Mouse (Mus musculus) embryonic facial prominence, embryonic 14.5 days (tissue): ENCODE measurements around the gene Spsb3. TPM values are rescaled to one million over a fixed set of nuclear protein-coding genes. Genes with fewer than 3 reads are reported as not detected.
A peak's percentile ranks its signal among the peaks of the same experiment; 100 is the strongest.

ENCODE experiments used
- ATAC-seq: fragments of 200-750 bp; cut with Nextera tagmentation; 2 replicates; pipeline ENCODE4 v1.8.0; 2017; ENCODE audit warnings: low read depth, moderate number of reproducible peaks, moderate TSS enrichment
- DNase-seq: peaks from one replicate; pipeline ENCODE4 v3.0.0-alpha.2; 2015; ENCODE audit warnings: low spot score
- H3K27ac ChIP-seq: fragments of 300-500 bp; sonication (generic); replicated peaks from 2 replicates; pipeline ENCODE4 v1.5.1; 2014; ENCODE audit warnings: low read depth, mild to moderate bottlenecking, low read length, moderate library complexity
- H3K27me3 ChIP-seq: fragments of 300-500 bp; sonication (generic); replicated peaks from 2 replicates; pipeline ENCODE4 v1.6.1; 2014; ENCODE audit warnings: low read length; ENCODE audit not compliant: control insufficient read depth, insufficient read depth
- H3K36me3 ChIP-seq: fragments of 300-500 bp; sonication (generic); 2 replicates; pipeline ENCODE4 v1.6.1; 2014; ENCODE audit warnings: low read length, mixed read lengths; ENCODE audit not compliant: control insufficient read depth, insufficient read depth
- H3K4me1 ChIP-seq: fragments of 300-500 bp; sonication (generic); 2 replicates; pipeline ENCODE4 v1.6.1; 2014; ENCODE audit warnings: antibody characterized with exemption, low read length; ENCODE audit not compliant: control insufficient read depth, insufficient read depth
- H3K4me2 ChIP-seq: fragments of 300-500 bp; sonication (generic); 2 replicates; pipeline ENCODE4 v1.6.1; 2014; ENCODE audit warnings: low read depth, mild to moderate bottlenecking, low read length, moderate library complexity, mixed read lengths
- H3K4me3 ChIP-seq: fragments of 300-500 bp; sonication (generic); 2 replicates; pipeline ENCODE4 v1.5.1; 2014; ENCODE audit warnings: low read depth, mild to moderate bottlenecking, low read length
- H3K9ac ChIP-seq: fragments of 300-500 bp; sonication (generic); 2 replicates; pipeline ENCODE4 v1.6.1; 2014; ENCODE audit warnings: low read depth, mild to moderate bottlenecking, low read length, moderate library complexity, mixed read lengths
- H3K9me3 ChIP-seq: fragments of 300-500 bp; sonication (generic); 2 replicates; pipeline ENCODE4 v1.6.1; 2016; ENCODE audit warnings: low read length; ENCODE audit not compliant: control insufficient read depth
- WGBS: fragments of 180-500 bp; shearing (Covaris S2); extraction: QIAGEN DNeasy Blood & Tissue Kit; methylation state at CpG from one replicate; pipeline ENCODE4 v1.1.7; 2014; 5-methylcytosine and 5-hydroxymethylcytosine counted together
- polyA plus RNA-seq: library from polyadenylated mRNA; unstranded; fragments of >200 nt; fragmentation: Nextera tagmentation; extraction: Ambion mirVana; gene quantifications from 2 replicates; pipeline ENCODE4 v1.2.1, GENCODE M21; 2014

Gene Spsb3
- polyA plus RNA-seq, 1 experiment from 2014 or later, result 40.8 TPM

- ATAC-seq (no peak), DNase-seq (no peak)
- peaks cover 43% of the 10 kb centered on the region for H3K36me3 ChIP-seq
Observed at GRCm38 (mm10) chr17:24890151-24891092, 4.0 kb downstream of the Spsb3 start.

GRCm38 (mm10) chr17:24891321-24891720, 4.9 kb downstream of the Spsb3 start:
- H3K9me3 ChIP-seq, result no peaks in the 10 kb centered on the region
- H3K9ac ChIP-seq, result no peak overlapping the region
- DNase-seq (no peak), ATAC-seq (no peak)
- peaks cover 43% of the 10 kb centered on the region for H3K36me3 ChIP-seq
- no peak overlapping the region for H3K4me3 ChIP-seq
- H3K4me2 ChIP-seq, result no peak overlapping the region
- H3K27me3 ChIP-seq, result no peaks in the 10 kb centered on the region
- peaks cover 20% of the 10 kb centered on the region for H3K4me1 ChIP-seq
- 84% methylated on average over 12 of the region's 13 CpGs for WGBS
- no peak overlapping the region for H3K27ac ChIP-seq

More at GRCm38 (mm10) chr17:24890151-24891092, 4.0 kb downstream of the Spsb3 start:
- H3K27ac ChIP-seq, result no peak overlapping the region
- no peaks in the 10 kb centered on the region for H3K27me3 ChIP-seq
- no peaks in the 10 kb centered on the region for H3K9me3 ChIP-seq
- no peak overlapping the region for H3K9ac ChIP-seq
- H3K4me3 ChIP-seq, result no peak overlapping the region
- H3K4me2 ChIP-seq, result no peak overlapping the region
- peaks cover 18% of the 10 kb centered on the region for H3K4me1 ChIP-seq
- WGBS, result 85% methylated on average over 19 of the region's 19 CpGs

GRCm38 (mm10) chr17:24892785-24893184, 6.3 kb downstream of the Spsb3 start:
- Histone ChIP-seq H3K27ac (no peak overlapping the region), H3K9ac (no peak overlapping the region), H3K9me3 (no peaks in the 10 kb centered on the region), H3K4me1 (peaks cover 12% of the 10 kb centered on the region), H3K4me3 (no peak overlapping the region), H3K36me3 (peaks cover 49% of the 10 kb centered on the region), H3K27me3 (no peaks in the 10 kb centered on the region), H3K4me2 (no peak overlapping the region)
- DNase-seq, result no peak
- no peak for ATAC-seq
- 90% methylated on average over 12 of the region's 12 CpGs for WGBS

- Histone ChIP-seq H3K36me3 (peaks cover 54% of the 10 kb centered on the region), H3K9me3 (no peaks in the 10 kb centered on the region), H3K27ac (no peak overlapping the region), H3K4me3 (no peak overlapping the region), H3K4me2 (0 out of 2 replicates have a peak overlapping the region, but pooled peaks have one; percentile 90), H3K4me1 (peaks cover 10% of the 10 kb centered on the region), H3K9ac (0 out of 2 replicates have a peak overlapping the region, but pooled peaks have one; percentile 10), H3K27me3 (no peaks in the 10 kb centered on the region)
- 86% methylated on average over 2 of the region's 2 CpGs for WGBS
- ATAC-seq (no peak), DNase-seq (no peak)
Observed at GRCm38 (mm10) chr17:24893276-24893675, 6.8 kb downstream of the Spsb3 start.

- no peaks in the 10 kb centered on the region for H3K9me3 ChIP-seq
- peaks cover 62% of the 10 kb centered on the region for H3K36me3 ChIP-seq
- 11% methylated on average over 23 of the region's 31 CpGs for WGBS
- H3K4me3 ChIP-seq, result peak overlapping the region; percentile 83
- peak overlapping the region; percentile 90 for H3K9ac ChIP-seq
- H3K27me3 ChIP-seq, result no peaks in the 10 kb centered on the region
- H3K4me2 ChIP-seq, result peak overlapping the region; percentile 90
- peak overlapping the region; percentile 76; the same call in 1 of the 2 replicates for H3K27ac ChIP-seq
- peaks cover 10% of the 10 kb centered on the region for H3K4me1 ChIP-seq
- peak; percentile 4; the same call in 1 of the 2 replicates for ATAC-seq
- no peak for DNase-seq
Observed at GRCm38 (mm10) chr17:24894061-24894994, 7.9 kb downstream of the Spsb3 start.

- peaks cover 10% of the 10 kb centered on the region for H3K4me1 ChIP-seq
- peak within 1 kb of the TSS; percentile 90 for H3K9ac ChIP-seq
- peak within 1 kb of the TSS; percentile 76 for H3K27ac ChIP-seq
- WGBS, result under 1% methylated on average over 32 of the region's 62 CpGs
- H3K4me2 ChIP-seq, result peak within 1 kb of the TSS; percentile 90
- no peaks in the 10 kb centered on the region for H3K9me3 ChIP-seq
- peak within 1 kb of the TSS; percentile 83 for H3K4me3 ChIP-seq
- DNase-seq (peak; percentile 93), ATAC-seq (peak; percentile 64)
- H3K27me3 ChIP-seq, result no peaks in the 10 kb centered on the region
- peaks cover 62% of the 10 kb centered on the region for H3K36me3 ChIP-seq
Observed at GRCm38 (mm10) chr17:24894995-24895547, 8.6 kb downstream of the Spsb3 start, which contains the start of the genes Eme2 and Mrps34. Gene Eme2, minus strand, starts transcription at chr17:24895087. Gene Mrps34, plus strand, starts transcription at chr17:24895116.

- ATAC-seq, result no peak
Observed at GRCm38 (mm10) chr17:24895571-24896240, 9.3 kb downstream of the Spsb3 start.

More at GRCm38 (mm10) chr17:24895571-24896240, 9.3 kb downstream of the Spsb3 start:
- WGBS, result 7% methylated on average over 23 of the region's 23 CpGs
- Histone ChIP-seq H3K9me3 (no peaks in the 10 kb centered on the region), H3K9ac (peak overlapping the region; percentile 90), H3K27me3 (no peaks in the 10 kb centered on the region), H3K36me3 (peaks cover 62% of the 10 kb centered on the region), H3K4me3 (peak overlapping the region; percentile 83), H3K4me1 (peaks cover 10% of the 10 kb centered on the region), H3K4me2 (peak overlapping the region; percentile 90), H3K27ac (peak overlapping the region; percentile 76)
- DNase-seq, result no peak
